Mouse (Mus musculus) megakaryocyte, embryonic 14.5 days (primary cell): ENCODE measurements around the gene Stard3.

Experiments used
- FLI1 ChIP-seq: IDR thresholded peaks from 2 replicates; pipeline ENCODE4 v1.6.1; 2012; ENCODE audit warnings: low read length, inconsistent platforms, mixed read lengths
- GATA1 ChIP-seq: IDR thresholded peaks from 3 replicates; pipeline ENCODE4 v1.6.1; 2012; ENCODE audit warnings: mixed read lengths, low read length, inconsistent platforms, borderline replicate concordance

DNA sequence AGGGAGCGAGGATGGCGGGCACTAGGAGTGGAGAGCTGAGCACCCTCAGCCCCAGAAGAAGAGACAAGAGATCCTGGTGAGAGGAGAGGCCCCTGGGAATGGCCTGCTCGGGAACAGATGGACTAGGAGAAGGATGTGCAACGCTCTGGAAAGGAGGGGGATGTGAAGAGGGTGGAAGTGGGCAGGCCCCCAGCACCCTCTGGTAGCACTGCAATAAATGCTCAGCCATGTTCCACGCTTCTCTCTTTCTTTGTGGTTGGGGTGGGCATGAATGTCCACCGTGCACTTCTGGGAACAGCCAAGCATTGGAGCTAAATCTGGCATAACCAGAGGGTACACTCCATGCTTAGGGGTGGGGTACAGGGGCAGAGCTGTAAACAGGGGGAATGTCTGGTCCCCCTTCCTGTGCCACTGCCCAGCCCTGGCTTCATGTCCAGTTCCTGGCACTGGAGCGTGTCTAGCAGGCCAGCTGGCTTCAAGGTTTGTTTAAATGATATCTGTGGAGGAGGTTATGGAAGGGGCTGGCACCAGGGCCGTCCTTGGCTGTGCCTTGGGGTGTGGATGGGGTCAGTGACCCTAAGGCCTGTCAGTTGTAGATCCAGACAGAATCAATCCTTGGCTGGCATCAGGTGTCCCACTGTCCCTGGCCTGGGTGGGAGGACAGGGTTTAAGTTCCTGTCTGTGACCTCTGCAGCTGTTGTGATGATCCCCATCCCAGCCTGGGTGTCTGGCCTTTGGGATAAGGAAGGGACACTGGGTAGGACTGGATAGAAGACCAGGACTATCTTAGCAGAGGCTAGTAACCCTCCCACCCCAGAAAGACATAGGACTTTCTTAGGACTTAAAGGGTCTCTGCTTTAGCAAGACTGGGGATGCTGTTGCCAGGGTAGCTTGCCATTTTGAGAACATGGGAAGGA is 26.8 kb downstream of the Stard3 start:
- TF ChIP-seq GATA1 (no peak), FLI1 (no peak)
